Mouse (Mus musculus): Measurements from ENCODE around the gene Gm10642. TPM values are rescaled to one million over a fixed set of nuclear protein-coding genes. Genes with fewer than 3 reads are reported as not detected.

Gene Gm10642
- total and polyA plus RNA-seq, 3 experiments: 0.13 to 2.1 TPM; not detected in 1

DNA sequence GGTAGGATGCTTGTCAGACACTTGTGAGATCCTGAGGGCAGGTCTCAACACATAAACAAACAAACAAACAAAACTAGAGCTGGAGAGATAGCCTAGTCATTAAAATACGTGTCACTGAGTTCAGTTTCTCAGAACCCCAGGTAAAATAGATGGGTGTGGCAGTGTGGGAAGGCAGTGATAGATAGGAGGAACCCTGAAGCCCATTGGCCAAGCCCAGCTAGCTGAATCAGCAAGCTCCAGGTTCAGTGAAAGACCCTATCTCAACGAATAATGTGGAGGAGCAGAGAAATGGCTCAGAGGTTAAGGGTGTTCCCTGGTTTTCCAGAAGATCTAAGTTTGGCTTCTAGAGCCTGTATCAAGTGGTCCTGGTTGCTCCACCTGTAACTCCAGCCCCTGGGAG, 13.1 kb downstream of the Gm10642 start:
- Histone ChIP-seq H3K4me2 (ENCODE audit: insufficient read depth, low read depth, poor library complexity, severe bottlenecking) (no peak overlapping the region), H3K4me1 (ENCODE audit: control insufficient read depth in 1 of 2, insufficient read depth in 2 of 2) (peaks cover 5 to 19% of the 10 kb centered on the region in 2 experiments), H3K9me3 (replicated peaks; ENCODE audit: low read length) (peaks cover 2% of the 10 kb centered on the region), H3K36me3 (replicated peaks in 1 of 2; ENCODE audit: control insufficient read depth in 1 of 2, insufficient read depth in 1 of 2, low read length in 1 of 2) (no peaks in the 10 kb centered on the region), H3K79me2 (replicated peaks; ENCODE audit: control insufficient read depth, extremely low read depth, insufficient read depth, poor library complexity, severe bottlenecking) (no peaks in the 10 kb centered on the region), H3K4me3 (replicated peaks in 1 of 3; ENCODE audit: low read depth in 2 of 3, low read length in 2 of 3, poor library complexity in 1 of 3) (no peak overlapping the region), H3K27me3 (replicated peaks) (no peaks in the 10 kb centered on the region), H3K27ac (ENCODE audit: insufficient read depth, low read depth) (no peak overlapping the region), H3K9ac (ENCODE audit: insufficient read depth, low read depth) (no peak overlapping the region)
- in situ Hi-C loops (cut with MboI; ENCODE audit: low pct_ligation_motif_present, low pct_unique_long_range_greater_than_20kb, low sequenced_read_pairs): no loop called here
- dilution Hi-C loops (cut with MboI; ENCODE audit: extremely low pct_ligation_motif_present, extremely low pct_unique_long_range_greater_than_20kb, low sequenced_read_pairs): no loop called here
- TF ChIP-seq ZKSCAN1 (IDR thresholded peaks at IDR 0.05; ENCODE audit: borderline replicate concordance, low read depth, low read length) (no peak), EP300 (IDR thresholded peaks at IDR 0.05; ENCODE audit: low read length) (no peak)
- no peak for DNase-seq (ENCODE audit: extremely low read depth)

GRCm38 (mm10) chr9:70670381-70670780, 14.3 kb downstream of the Gm10642 start:
- no peaks in the 10 kb centered on the region for H3K79me2 ChIP-seq (replicated peaks; ENCODE audit: control insufficient read depth, extremely low read depth, insufficient read depth, poor library complexity, severe bottlenecking)
- no peak for DNase-seq (ENCODE audit: extremely low read depth)
- no peak overlapping the region for H3K4me2 ChIP-seq (ENCODE audit: insufficient read depth, low read depth, poor library complexity, severe bottlenecking)
- no peak overlapping the region for H3K27ac ChIP-seq (ENCODE audit: insufficient read depth, low read depth)
- dilution Hi-C loops (cut with MboI; ENCODE audit: extremely low pct_ligation_motif_present, extremely low pct_unique_long_range_greater_than_20kb, low sequenced_read_pairs) (no loop called here), in situ Hi-C loops (cut with MboI; ENCODE audit: low pct_ligation_motif_present, low pct_unique_long_range_greater_than_20kb, low sequenced_read_pairs) (loop anchor here (10.0 kb wide), 2 partner anchors 254 to 404 kb away; no protein-coding TSS in a partner anchor)
- peaks cover 2% of the 10 kb centered on the region for H3K9me3 ChIP-seq (replicated peaks; ENCODE audit: low read length)
- no peak overlapping the region for H3K4me3 ChIP-seq (replicated peaks in 1 of 3; ENCODE audit: low read depth in 2 of 3, low read length in 2 of 3, poor library complexity in 1 of 3)
- no peak overlapping the region for H3K9ac ChIP-seq (ENCODE audit: insufficient read depth, low read depth)
- TF ChIP-seq CHD1 (IDR thresholded peaks at IDR 0.05; ENCODE audit: low read depth, low read length): no peak
- no peak for TF ChIP-seq BHLHE40 (IDR thresholded peaks at IDR 0.05; ENCODE audit: low read depth, low read length)
- no peak for TF ChIP-seq MAZ (IDR thresholded peaks at IDR 0.05; ENCODE audit: low read depth, low read length)
- no peak for TF ChIP-seq KAT2A (IDR thresholded peaks at IDR 0.05; ENCODE audit: insufficient replicate concordance, low read length)
- TF ChIP-seq RAD21 (IDR thresholded peaks at IDR 0.05; ENCODE audit: low read depth, low read length): no peak
- TF ChIP-seq USF1 (IDR thresholded peaks at IDR 0.05; ENCODE audit: low read depth, low read length): no peak
- no peak for TF ChIP-seq RCOR1 (conservative IDR thresholded peaks at IDR 0.05; ENCODE audit: low read depth, low read length)
- TF ChIP-seq PAX5 (IDR thresholded peaks at IDR 0.05; ENCODE audit: low read length): no peak
- no peak for TF ChIP-seq NRF1 (IDR thresholded peaks at IDR 0.05; ENCODE audit: low read depth, low read length)
- no peaks in the 10 kb centered on the region for H3K27me3 ChIP-seq (replicated peaks)
- no peaks in the 10 kb centered on the region for H3K36me3 ChIP-seq (replicated peaks in 1 of 2; ENCODE audit: control insufficient read depth in 1 of 2, insufficient read depth in 1 of 2, low read length in 1 of 2)
- peaks cover 5 to 19% of the 10 kb centered on the region in 2 experiments for H3K4me1 ChIP-seq (ENCODE audit: control insufficient read depth in 1 of 2, insufficient read depth in 2 of 2)

DNA sequence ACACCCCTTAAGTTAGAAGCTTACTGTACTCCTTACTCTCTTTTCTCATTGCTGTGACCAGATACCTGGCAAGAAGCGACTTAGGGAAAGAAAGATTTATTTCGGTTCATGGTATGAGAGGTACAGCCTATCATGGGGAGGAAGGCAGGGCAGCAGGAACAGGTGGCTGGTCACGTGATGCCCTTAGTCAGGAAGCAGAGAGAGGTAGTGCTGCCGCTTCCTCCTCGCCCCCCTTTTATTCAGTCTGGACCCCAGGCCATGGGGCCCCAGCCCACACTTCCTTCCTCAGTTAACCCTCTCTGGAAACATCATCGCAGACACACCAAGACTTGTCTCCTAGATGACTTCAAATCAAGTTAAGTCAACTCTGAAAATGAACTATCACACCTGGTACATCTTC, 15.2 kb downstream of the Gm10642 start:
- in situ Hi-C loops (cut with MboI; ENCODE audit: low pct_ligation_motif_present, low pct_unique_long_range_greater_than_20kb, low sequenced_read_pairs) (loop anchor here (10.0 kb wide), 2 partner anchors 254 to 404 kb away; no protein-coding TSS in a partner anchor), dilution Hi-C loops (cut with MboI; ENCODE audit: extremely low pct_ligation_motif_present, extremely low pct_unique_long_range_greater_than_20kb, low sequenced_read_pairs) (no loop called here)
- Histone ChIP-seq H3K4me3 (replicated peaks in 1 of 3; ENCODE audit: low read depth in 2 of 3, low read length in 2 of 3, poor library complexity in 1 of 3) (peak overlapping the region in 1 of 3 experiments; percentile 13), H3K9ac (ENCODE audit: insufficient read depth, low read depth) (peak overlapping the region; percentile 25), H3K9me3 (replicated peaks; ENCODE audit: low read length) (peaks cover 2% of the 10 kb centered on the region), H3K79me2 (replicated peaks; ENCODE audit: control insufficient read depth, extremely low read depth, insufficient read depth, poor library complexity, severe bottlenecking) (no peaks in the 10 kb centered on the region), H3K4me2 (ENCODE audit: insufficient read depth, low read depth, poor library complexity, severe bottlenecking) (peak overlapping the region; percentile 85), H3K27ac (ENCODE audit: insufficient read depth, low read depth) (peak overlapping the region; percentile 24; the same call in 1 of the 2 replicates), H3K4me1 (ENCODE audit: control insufficient read depth in 1 of 2, insufficient read depth in 2 of 2) (peaks cover 5 to 16% of the 10 kb centered on the region in 2 experiments), H3K27me3 (replicated peaks) (no peaks in the 10 kb centered on the region), H3K36me3 (replicated peaks in 1 of 2; ENCODE audit: control insufficient read depth in 1 of 2, insufficient read depth in 1 of 2, low read length in 1 of 2) (no peaks in the 10 kb centered on the region)
- peak; percentile 89 for TF ChIP-seq USF1 (IDR thresholded peaks at IDR 0.05; ENCODE audit: low read depth, low read length)
- TF ChIP-seq MAX (IDR thresholded peaks at IDR 0.05; ENCODE audit: low read length): peak; percentile 45; the same call in 1 of the 2 replicates
- no peak for TF ChIP-seq MYC (IDR thresholded peaks at IDR 0.05; ENCODE audit: low read depth, low read length)
- TF ChIP-seq BHLHE40 (IDR thresholded peaks at IDR 0.05; ENCODE audit: low read depth, low read length): peak; percentile 71
- peak; percentile 86 for TF ChIP-seq USF2 (conservative IDR thresholded peaks at IDR 0.05; ENCODE audit: low read depth, low read length)
- no peak for TF ChIP-seq KAT2A (IDR thresholded peaks at IDR 0.05; ENCODE audit: insufficient replicate concordance, low read length)
- TF ChIP-seq ELF1 (IDR thresholded peaks at IDR 0.05; ENCODE audit: low read depth, low read length): peak; percentile 63
- DNase-seq (ENCODE audit: extremely low read depth): peak; percentile 40
